Mouse (Mus musculus) heart, postnatal 36 days (tissue): ENCODE results near the gene Chmp4b. TPM values are rescaled to one million over a fixed set of nuclear protein-coding genes. Genes with fewer than 3 reads are reported as not detected.
A peak's percentile ranks its signal among the peaks of the same experiment; 100 is the strongest.

Source experiments
- DNase-seq, 2 experiments: peaks; one replicate each; pipeline ENCODE4 v3.0.0; 2021 to 2022
- intact Hi-C: fragments of 180-260 bp; cut with DNase I; formaldehyde crosslinking; loops from one replicate; pipeline ENCODE4 v1.15.1; 2025
- total RNA-seq, 2 experiments: library from RNA; stranded (reverse); gene quantifications; 2 replicates each; pipeline ENCODE4 v1.2.3; 2021

The Chmp4b gene
- total RNA-seq, 2 experiments from 2014 or later: 113 to 124 TPM

DNA sequence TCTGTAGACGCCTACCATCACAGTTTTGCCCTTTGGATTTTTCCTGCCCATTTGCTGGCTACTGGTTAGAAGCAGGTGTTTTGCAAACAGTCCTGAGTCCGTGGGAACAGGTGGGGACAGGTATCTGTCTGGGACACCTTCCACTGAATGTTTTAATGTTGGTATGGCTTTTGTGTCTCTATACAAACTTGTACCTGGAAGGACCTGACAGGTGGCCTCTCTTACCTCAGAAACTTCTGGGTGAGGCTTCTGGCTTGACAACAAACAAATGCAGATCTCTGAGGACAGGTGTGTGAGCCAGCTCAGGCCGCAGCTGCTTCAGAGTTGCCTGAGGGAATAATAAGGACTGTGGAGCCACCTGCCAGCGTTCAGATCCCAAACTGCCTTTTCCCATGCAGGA lies 12.4 kb upstream of the Chmp4b start:
- intact Hi-C loops: no loop called here
- DNase-seq: no peak

DNA sequence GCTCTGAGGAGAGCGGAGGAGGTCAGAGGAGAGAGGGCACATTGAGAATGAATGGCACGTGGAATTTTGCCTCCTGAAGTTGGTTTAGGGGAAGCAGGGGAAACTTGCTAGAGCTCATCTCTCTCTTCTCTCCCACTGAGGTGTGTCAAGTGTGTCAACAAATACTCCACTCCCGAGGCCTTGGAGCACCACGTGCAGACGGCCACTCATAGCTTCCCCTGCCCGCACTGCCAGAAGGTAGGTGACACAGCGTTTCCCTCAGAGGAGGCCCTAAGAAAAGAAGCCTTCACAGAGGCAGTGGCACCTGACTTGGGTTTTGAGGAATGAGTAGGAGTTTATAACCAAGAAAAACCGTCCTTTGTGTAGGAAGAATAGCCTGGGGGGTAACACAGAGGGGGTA lies 10.3 kb upstream of the Chmp4b start:
- DNase-seq: no peak
- intact Hi-C loops: no loop called here

DNA sequence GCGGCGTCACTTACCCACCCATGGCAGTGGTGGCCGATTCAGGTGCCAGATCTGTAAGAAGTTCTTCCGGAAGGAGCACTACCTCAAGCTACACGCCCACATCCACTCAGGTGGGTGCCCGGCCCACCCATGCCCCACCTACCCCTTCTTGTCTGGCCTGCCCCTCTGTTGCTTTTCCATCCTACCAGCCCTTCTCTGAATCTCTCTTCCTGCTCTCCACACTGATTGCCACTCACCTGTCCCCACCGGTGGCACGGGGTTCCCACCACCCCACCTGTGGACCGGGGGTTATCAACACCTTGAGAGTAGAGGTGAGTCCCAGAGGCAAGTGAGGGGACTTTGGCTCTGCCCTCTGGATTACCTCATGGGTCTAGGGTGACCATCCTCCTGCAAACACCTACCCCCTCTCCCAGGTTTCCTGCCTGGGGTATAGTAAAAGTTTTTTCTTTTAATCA lies 9.5 kb upstream of the Chmp4b start:
- no peak for DNase-seq
- intact Hi-C loops: no loop called here

DNA sequence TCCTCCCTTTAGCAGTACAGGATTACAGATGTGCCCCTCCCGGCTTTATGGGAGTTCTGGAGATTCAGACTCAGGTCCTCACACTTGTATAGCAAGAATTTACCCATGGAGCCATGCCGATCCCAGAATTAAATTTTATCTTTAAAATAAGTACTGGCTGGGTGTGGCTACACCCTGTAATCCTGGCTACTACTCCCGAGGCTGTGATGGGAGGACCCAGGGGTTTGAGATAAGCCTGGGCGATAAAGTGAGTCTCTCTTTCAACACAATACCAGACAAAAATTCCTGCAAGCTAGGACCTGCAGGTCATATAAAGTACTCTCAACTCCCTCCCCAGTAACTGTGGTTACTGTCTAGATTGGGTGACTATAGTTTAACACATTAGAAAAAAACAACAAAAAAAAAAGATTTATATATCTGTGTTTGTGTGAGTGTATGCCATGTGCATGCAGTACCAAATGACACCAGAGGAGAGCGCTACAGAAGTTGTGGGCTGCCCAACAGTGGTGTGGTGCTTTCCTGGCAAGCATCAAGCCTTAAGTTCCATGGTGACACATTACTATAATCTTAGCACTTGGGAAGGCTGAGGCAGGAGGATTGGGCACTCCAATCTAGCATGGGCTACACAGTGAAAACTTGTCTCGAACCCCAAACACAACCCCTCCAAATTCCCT lies 8.7 kb upstream of the Chmp4b start:
- no peak for DNase-seq
- intact Hi-C loops: no loop called here

- peak in 1 of 2 experiments; percentile 15 for DNase-seq
- intact Hi-C loops: loop anchor here (2.0 kb wide), 1 partner anchor 296 kb away; no protein-coding TSS in a partner anchor
Observed at GRCm38 (mm10) chr2:154646634-154647033, 4.9 kb upstream of the Chmp4b start.

DNA sequence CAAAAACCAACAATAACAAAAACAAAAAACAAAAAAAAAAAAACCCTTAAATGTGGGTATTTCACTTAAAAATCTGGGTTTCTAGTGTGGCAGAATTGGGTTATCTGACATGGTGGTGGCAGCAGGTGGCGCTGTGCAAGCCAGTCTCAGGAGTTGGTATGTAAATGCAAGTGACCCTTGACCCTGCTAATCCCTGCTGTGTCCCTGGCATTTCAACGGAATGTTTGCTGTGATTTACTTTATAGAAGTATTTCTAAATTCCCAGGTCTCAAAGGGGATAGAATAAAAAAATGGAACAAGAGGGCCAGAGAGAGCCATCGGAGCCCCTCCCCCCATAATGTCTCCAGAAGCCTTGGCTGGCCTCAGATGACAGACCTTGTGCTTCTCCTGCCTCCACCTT lies 3.4 kb upstream of the Chmp4b start:
- peak in 1 of 2 experiments; percentile 21 for DNase-seq
- intact Hi-C loops: no loop called here

- no peak for DNase-seq
- intact Hi-C loops: no loop called here
Observed at GRCm38 (mm10) chr2:154650404-154650803, 1.1 kb upstream of the Chmp4b start.

- intact Hi-C loops: loop anchor here (5.0 kb wide), 2 partner anchors 137 to 237 kb away; partner anchors contain the start of genes Eif2s2, Raly and a
Observed at GRCm38 (mm10) chr2:154654976-154655375, 3.5 kb downstream of the Chmp4b start.

GRCm38 (mm10) chr2:154655878-154656414 lies 4.4 kb downstream of the Chmp4b start:
- DNase-seq: no peak
- intact Hi-C loops: loop anchor here (5.0 kb wide), 2 partner anchors 136 to 236 kb away; partner anchors contain the start of genes Eif2s2, Raly and a

More at GRCm38 (mm10) chr2:154654976-154655375, 3.5 kb downstream of the Chmp4b start:
- DNase-seq: no peak

DNA sequence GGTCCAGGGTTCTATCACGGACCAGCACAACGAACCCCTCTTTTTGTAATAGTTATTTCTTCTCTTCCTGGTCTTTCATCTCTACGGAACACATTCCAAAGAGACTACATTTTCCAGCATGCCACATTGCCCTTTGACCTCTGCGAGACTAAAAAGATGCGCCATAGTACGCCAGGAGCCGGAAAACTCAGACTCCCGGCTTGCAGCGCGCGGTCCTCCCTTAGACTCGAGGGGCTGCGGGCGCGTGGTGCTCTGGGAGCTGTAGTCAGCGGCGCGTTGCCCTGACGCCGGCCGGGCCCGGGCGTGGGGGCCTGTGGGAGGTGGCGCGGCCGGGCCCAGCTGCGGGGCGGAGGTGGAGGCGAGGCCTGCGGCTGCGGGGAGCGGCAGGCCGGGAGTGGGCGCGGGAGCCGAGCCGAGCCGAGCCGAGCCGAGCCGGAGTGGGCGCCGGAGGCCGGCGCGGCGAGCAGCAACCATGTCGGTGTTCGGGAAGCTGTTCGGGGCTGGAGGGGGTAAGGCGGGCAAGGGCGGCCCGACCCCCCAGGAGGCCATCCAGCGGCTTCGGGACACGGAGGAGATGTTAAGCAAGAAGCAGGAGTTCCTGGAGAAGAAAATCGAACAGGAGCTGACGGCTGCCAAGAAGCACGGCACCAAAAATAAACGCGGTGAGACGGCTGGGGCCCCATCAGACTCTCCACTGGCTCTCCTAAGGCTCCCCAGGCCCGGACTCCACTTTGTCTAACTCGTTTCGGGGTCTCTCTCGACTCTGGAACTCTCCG lies 5.4 kb downstream of the Chmp4b start:
- intact Hi-C loops: loop anchor here (5.0 kb wide), 2 partner anchors 135 to 235 kb away; partner anchors contain the start of genes Eif2s2, Raly and a

GRCm38 (mm10) chr2:154657486-154658237 lies 6.2 kb downstream of the Chmp4b start:
- peak; percentile 38 for DNase-seq
- intact Hi-C loops: loop anchor here (5.0 kb wide), 2 partner anchors 135 to 235 kb away; partner anchors contain the start of genes Eif2s2, Raly and a

More for the DNA sequence above, 5.4 kb downstream of the Chmp4b start:
- DNase-seq: peak; percentile 92 to 94

- no peak for DNase-seq
Observed at GRCm38 (mm10) chr2:154659070-154659469, 7.6 kb downstream of the Chmp4b start.

DNA sequence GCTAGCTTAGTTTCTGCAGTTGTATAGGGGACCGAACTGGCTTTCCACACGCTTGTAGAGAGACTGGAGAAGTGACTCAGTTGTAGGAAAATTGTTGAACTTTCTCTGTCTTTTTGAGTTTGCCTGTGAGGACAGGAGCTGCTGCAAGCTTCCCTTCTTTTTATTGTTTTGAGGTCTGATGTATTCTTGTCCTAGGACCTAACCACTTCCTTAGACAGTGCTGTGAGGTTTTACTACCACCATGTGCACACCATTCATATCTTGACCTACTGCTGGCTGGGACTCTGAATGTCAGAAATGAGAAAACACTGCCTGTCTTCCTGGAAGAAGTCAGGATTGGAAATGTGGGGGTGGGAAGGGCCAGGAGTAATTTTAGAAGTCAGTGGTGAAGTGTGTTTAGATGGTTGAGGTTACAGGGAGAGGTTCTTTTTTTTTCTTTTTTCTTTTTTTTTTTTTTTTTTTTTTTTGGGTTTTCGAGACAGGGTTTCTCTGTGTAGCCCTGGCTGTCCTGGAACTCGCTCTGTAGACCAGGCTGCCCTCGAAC lies 8.1 kb downstream of the Chmp4b start:
- DNase-seq: no peak
- intact Hi-C loops: loop anchor here (5.0 kb wide), 2 partner anchors 133 to 233 kb away; partner anchors contain the start of genes Eif2s2, Raly and a

More at GRCm38 (mm10) chr2:154659070-154659469, 7.6 kb downstream of the Chmp4b start:
- intact Hi-C loops: loop anchor here (5.0 kb wide), 2 partner anchors 133 to 233 kb away; partner anchors contain the start of genes Eif2s2, Raly and a

- intact Hi-C loops: no loop called here
Observed at GRCm38 (mm10) chr2:154668680-154669079, 17.2 kb downstream of the Chmp4b start.

GRCm38 (mm10) chr2:154670106-154670505 lies 18.6 kb downstream of the Chmp4b start:
- intact Hi-C loops: no loop called here

More at GRCm38 (mm10) chr2:154668680-154669079, 17.2 kb downstream of the Chmp4b start:
- no peak for DNase-seq

GRCm38 (mm10) chr2:154670741-154671140 lies 19.2 kb downstream of the Chmp4b start:
- DNase-seq: no peak
- intact Hi-C loops: no loop called here

More at GRCm38 (mm10) chr2:154670106-154670505, 18.6 kb downstream of the Chmp4b start:
- no peak for DNase-seq

GRCm38 (mm10) chr2:154674008-154674407 lies 22.5 kb downstream of the Chmp4b start:
- intact Hi-C loops: no loop called here
- DNase-seq: no peak

- intact Hi-C loops: no loop called here
- peak in 1 of 2 experiments; percentile 53 for DNase-seq
Observed at GRCm38 (mm10) chr2:154676653-154677609, 25.4 kb downstream of the Chmp4b start.
